Mouse (Mus musculus) stomach, postnatal 0 days (tissue): ENCODE results near the gene Wdr63. TPM values are rescaled to one million over a fixed set of nuclear protein-coding genes. Genes with fewer than 3 reads are reported as not detected.

ENCODE experiments used
- ATAC-seq: fragments of 200-750 bp; cut with Nextera tagmentation; 2 replicates; pipeline ENCODE4 v1.8.0; 2017; ENCODE audit not compliant: low FRiP score, low TSS enrichment
- DNase-seq: peaks from one replicate; pipeline ENCODE4 v3.0.0-alpha.2; 2016; ENCODE audit warnings: low spot score
- H3K27ac ChIP-seq: fragments of 300-500 bp; sonication (generic); replicated peaks from 2 replicates; pipeline ENCODE4 v1.5.1; 2014; ENCODE audit warnings: mild to moderate bottlenecking, control low read depth
- H3K27me3 ChIP-seq: fragments of 300-500 bp; sonication (generic); 2 replicates; pipeline ENCODE4 v1.6.1; 2014; ENCODE audit warnings: low read length; ENCODE audit not compliant: control insufficient read depth, insufficient read depth
- H3K36me3 ChIP-seq: fragments of 300-500 bp; sonication (generic); 2 replicates; pipeline ENCODE4 v1.6.1; 2014; ENCODE audit warnings: low read length, mixed read lengths; ENCODE audit not compliant: control insufficient read depth, insufficient read depth
- H3K4me1 ChIP-seq: fragments of 300-500 bp; sonication (generic); replicated peaks from 2 replicates; pipeline ENCODE4 v1.6.1; 2014; ENCODE audit warnings: antibody characterized with exemption; ENCODE audit not compliant: control insufficient read depth, insufficient read depth
- H3K4me2 ChIP-seq: fragments of 300-500 bp; sonication (generic); replicated peaks from 2 replicates; pipeline ENCODE4 v1.6.1; 2014; ENCODE audit warnings: low read depth, mild to moderate bottlenecking, control low read depth, moderate library complexity
- H3K4me3 ChIP-seq: fragments of 300-500 bp; sonication (generic); 2 replicates; pipeline ENCODE4 v1.5.1; 2014; ENCODE audit warnings: low read depth, low read length, control low read depth
- H3K9ac ChIP-seq: fragments of 300-500 bp; sonication (generic); 2 replicates; pipeline ENCODE4 v1.6.1; 2014; ENCODE audit warnings: mild to moderate bottlenecking, low read length, control low read depth, mixed read lengths
- H3K9me3 ChIP-seq: fragments of 300-500 bp; sonication (generic); 2 replicates; pipeline ENCODE4 v1.6.1; 2016; ENCODE audit warnings: low read length; ENCODE audit not compliant: control insufficient read depth
- CTCF ChIP-seq: IDR thresholded peaks from 2 replicates; pipeline ENCODE4 v1.5.1; 2016; ENCODE audit warnings: antibody characterized with exemption, low read depth, mild to moderate bottlenecking, moderate library complexity
- EP300 ChIP-seq: optimal IDR thresholded peaks from 2 replicates; pipeline ENCODE3; 2016; ENCODE audit warnings: antibody characterized with exemption
- WGBS: fragments of 180-500 bp; shearing (Covaris S2); extraction: QIAGEN DNeasy Blood & Tissue Kit; methylation state at CpG from one replicate; pipeline ENCODE4 v1.1.7; 2014; 5-methylcytosine and 5-hydroxymethylcytosine counted together
- polyA plus RNA-seq: library from polyadenylated mRNA; unstranded; fragments of >200 nt; fragmentation: Nextera tagmentation; extraction: Ambion mirVana; gene quantifications from 2 replicates; pipeline ENCODE4 v1.2.1, GENCODE M21; 2015

Gene Wdr63
- polyA plus RNA-seq, 1 experiment from 2014 or later, result 0.72 TPM

DNA sequence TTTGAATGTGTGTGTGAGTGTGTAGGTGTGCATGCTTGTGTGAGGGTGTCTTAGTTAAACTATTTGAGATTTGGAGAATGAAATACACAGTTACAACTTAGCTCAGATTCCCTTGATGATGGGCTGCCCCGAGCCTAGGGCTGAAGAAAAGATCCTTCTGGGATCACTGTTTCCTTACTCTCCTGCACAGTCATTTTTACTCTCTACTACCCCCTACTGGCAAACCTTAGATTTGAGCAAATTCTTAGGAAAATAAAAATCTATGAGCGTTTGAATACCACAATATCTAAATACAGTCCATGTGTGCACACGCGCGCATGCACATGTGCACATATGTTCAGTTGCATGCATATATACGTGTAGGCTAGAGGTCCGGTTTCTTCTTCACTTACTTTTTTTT, 35.1 kb downstream of the Wdr63 start:
- no peak for DNase-seq
- H3K27ac ChIP-seq, result no peak overlapping the region
- H3K4me1 ChIP-seq, result no peaks in the 10 kb centered on the region
- 68% methylated on average over 7 of the region's 7 CpGs for WGBS
- no peak overlapping the region for H3K4me2 ChIP-seq
- no peaks in the 10 kb centered on the region for H3K27me3 ChIP-seq
- ATAC-seq, result no peak
- TF ChIP-seq CTCF (peak; percentile 73), EP300 (no peak)
- H3K9ac ChIP-seq, result no peak overlapping the region
- H3K4me3 ChIP-seq, result no peak overlapping the region
- H3K9me3 ChIP-seq, result no peaks in the 10 kb centered on the region
- no peaks in the 10 kb centered on the region for H3K36me3 ChIP-seq

DNA sequence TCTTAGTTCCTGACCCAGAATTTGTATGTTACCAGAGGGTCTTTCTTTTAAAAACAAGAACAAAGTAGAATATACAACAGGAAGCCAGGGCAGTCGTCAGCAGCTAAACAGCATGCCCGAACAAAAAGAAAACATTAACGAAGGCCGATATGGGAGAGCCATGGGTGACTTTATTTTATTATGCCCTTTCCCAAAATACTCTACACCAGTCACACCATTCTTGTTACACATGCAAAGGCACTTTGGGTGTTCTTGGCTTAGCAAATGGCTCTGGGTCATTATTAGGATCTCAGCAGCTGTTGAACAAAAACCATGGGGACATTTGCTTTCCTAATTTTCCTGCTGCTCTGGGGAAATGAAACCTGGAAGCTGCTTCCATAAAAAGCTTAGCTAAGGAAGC, 38.7 kb downstream of the Wdr63 start:
- Histone ChIP-seq H3K27ac (no peak overlapping the region), H3K27me3 (no peaks in the 10 kb centered on the region), H3K36me3 (no peaks in the 10 kb centered on the region), H3K9ac (no peak overlapping the region), H3K4me1 (no peaks in the 10 kb centered on the region), H3K4me3 (no peak overlapping the region), H3K9me3 (no peaks in the 10 kb centered on the region), H3K4me2 (no peak overlapping the region)
- DNase-seq (no peak), ATAC-seq (no peak)
- WGBS, result 83% methylated on average over 4 of the region's 4 CpGs
- TF ChIP-seq EP300 (no peak), CTCF (no peak)

DNA sequence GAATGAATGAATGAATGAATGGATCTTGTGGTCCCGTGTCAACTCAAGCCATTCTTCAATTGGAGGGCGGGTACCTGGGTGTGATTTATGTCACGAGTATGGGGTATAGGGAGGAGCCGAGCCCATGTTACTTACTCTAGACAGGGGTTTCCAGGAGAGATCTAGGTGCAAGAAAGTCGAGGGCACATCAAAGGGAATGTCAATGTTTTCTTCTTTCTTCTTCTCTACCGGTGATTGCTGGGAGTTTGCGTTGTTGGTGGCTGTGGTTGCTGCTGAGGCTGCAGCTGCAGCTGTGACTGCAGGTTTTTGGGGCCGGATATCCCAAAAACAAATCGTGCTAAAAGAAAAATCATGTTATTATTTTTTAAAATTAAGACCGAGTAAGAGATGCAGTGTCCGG, 44.8 kb downstream of the Wdr63 start:
- DNase-seq (no peak), ATAC-seq (no peak)
- H3K36me3 ChIP-seq, result no peaks in the 10 kb centered on the region
- no peak overlapping the region for H3K9ac ChIP-seq
- H3K9me3 ChIP-seq, result no peaks in the 10 kb centered on the region
- 77% methylated on average over 11 of the region's 11 CpGs for WGBS
- no peak overlapping the region for H3K4me2 ChIP-seq
- H3K27me3 ChIP-seq, result no peaks in the 10 kb centered on the region
- H3K4me1 ChIP-seq, result no peaks in the 10 kb centered on the region
- no peak overlapping the region for H3K27ac ChIP-seq
- no peak for TF ChIP-seq EP300
- TF ChIP-seq CTCF, result no peak
- no peak overlapping the region for H3K4me3 ChIP-seq

DNA sequence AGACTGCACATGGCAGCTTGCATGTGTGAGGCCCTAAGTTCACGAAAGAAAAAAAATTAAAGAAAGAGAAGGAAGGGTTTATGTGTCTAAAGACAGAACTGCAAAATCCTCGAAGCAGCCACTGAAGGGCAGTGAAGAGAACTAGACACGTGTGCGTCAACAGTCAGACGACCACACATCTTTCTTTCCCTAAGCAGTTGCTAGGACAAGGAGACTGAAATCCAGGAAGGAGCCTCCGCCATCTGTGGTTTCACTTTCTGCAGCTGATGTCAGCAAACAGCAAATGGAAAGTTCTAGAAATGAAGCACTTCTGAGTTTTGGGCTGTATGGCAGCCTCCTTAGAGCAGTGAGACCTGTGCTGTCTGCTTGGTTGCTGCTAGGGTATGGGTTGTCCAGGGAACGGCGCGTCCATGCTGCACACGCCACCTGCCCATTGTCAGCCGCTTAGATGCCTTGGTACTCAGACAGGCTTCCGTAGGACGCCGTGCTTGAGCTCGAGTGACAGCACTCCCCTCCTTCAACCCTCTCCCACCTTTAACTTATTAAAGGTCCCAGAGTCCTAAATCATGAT, 48.5 kb downstream of the Wdr63 start:
- no peak for TF ChIP-seq EP300
- no peak for TF ChIP-seq CTCF
- Histone ChIP-seq H3K4me1 (no peaks in the 10 kb centered on the region), H3K27ac (no peak overlapping the region), H3K9ac (no peak overlapping the region), H3K27me3 (no peaks in the 10 kb centered on the region), H3K36me3 (no peaks in the 10 kb centered on the region), H3K4me2 (no peak overlapping the region), H3K4me3 (no peak overlapping the region), H3K9me3 (no peaks in the 10 kb centered on the region)
- DNase-seq, result no peak
- WGBS, result 71% methylated on average over 15 of the region's 15 CpGs
- no peak for ATAC-seq

DNA sequence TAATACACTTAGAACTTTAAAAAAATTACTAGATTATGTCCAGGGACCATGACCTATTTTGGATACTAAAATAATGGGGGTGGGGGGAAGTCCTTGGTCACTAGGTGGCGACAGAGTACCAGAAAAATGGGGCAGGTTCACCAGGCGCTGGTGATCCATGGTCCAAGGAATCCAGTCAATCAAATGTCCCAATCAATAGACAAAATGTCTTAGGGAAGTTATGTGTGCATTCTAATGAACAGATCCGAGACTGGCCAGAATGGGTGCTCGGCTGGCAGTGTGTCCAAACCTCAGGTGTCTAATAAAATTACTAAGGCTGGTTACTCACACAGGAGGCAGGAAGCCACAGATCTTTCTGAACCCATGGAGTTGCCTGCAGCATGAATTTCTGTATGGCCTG, 49.7 kb downstream of the Wdr63 start:
- Histone ChIP-seq H3K27me3 (no peaks in the 10 kb centered on the region), H3K4me3 (no peak overlapping the region), H3K27ac (no peak overlapping the region), H3K4me1 (no peaks in the 10 kb centered on the region), H3K9me3 (no peaks in the 10 kb centered on the region), H3K4me2 (no peak overlapping the region), H3K9ac (no peak overlapping the region), H3K36me3 (no peaks in the 10 kb centered on the region)
- 12% methylated on average over 4 of the region's 4 CpGs for WGBS
- peak; percentile 65 for DNase-seq
- peak; percentile 84 for TF ChIP-seq CTCF
- no peak for TF ChIP-seq EP300
- ATAC-seq, result no peak; the same call in 1 of the 2 replicates

DNA sequence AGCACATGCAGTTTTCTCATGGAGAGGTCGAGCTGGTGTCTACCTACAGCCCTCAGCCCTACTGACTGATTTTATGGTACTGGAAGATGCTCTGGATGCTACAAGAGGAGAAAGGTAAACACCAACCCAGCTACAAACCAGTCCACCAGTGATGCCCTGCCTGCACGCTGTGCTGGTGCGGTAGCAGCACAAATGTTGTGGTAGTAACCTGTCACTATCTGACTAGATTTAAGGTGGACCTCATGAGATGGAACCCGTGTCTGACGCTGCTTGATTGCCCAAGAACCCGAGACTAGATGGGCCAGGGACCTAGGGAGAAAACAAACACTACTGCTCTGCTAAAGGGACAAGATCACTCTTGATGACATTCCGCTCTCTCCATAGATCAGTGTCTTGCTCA, 50.8 kb downstream of the Wdr63 start:
- DNase-seq (no peak), ATAC-seq (no peak)
- H3K36me3 ChIP-seq, result no peaks in the 10 kb centered on the region
- H3K4me1 ChIP-seq, result no peaks in the 10 kb centered on the region
- no peaks in the 10 kb centered on the region for H3K9me3 ChIP-seq
- WGBS, result 75% methylated on average over 7 of the region's 7 CpGs
- no peak overlapping the region for H3K4me3 ChIP-seq
- H3K27me3 ChIP-seq, result no peaks in the 10 kb centered on the region
- no peak overlapping the region for H3K9ac ChIP-seq
- no peak overlapping the region for H3K27ac ChIP-seq
- TF ChIP-seq EP300, result no peak
- no peak for TF ChIP-seq CTCF
- no peak overlapping the region for H3K4me2 ChIP-seq
